In genomic region chrX:103694787-103695164, GRCm38 (mm10) we compare ENCODE assay signal across 8 mouse cellular contexts.
A peak's percentile ranks its signal among the peaks of the same experiment; 100 is the strongest.
DNase-seq lines count a peak whose midpoint lies in the region; ATAC-seq and TF ChIP-seq lines count a peak whose summit lies in the region.

No protein-coding gene starts in this region.

- peak; percentile 8 to 14 for DNase-seq in cerebellum, adult 18-20 months
- DNase-seq in cerebellum, postnatal 36 days, result no peak
- no peak for DNase-seq in lung, postnatal 14 days
- DNase-seq in liver, embryonic 14.5 days (ENCODE audit: low read depth in 3 of 3, low spot score in 3 of 3), result no peak
- no peak for DNase-seq in ovary, postnatal 14 days (ENCODE audit: low spot score)
- DNase-seq in right cerebral cortex, postnatal 25 days, result no peak

- peak overlapping the region; percentile 43 for H3K4me3 ChIP-seq in lung, embryonic 15.5 days
- peak overlapping the region; percentile 50 for H3K4me3 ChIP-seq in forebrain, embryonic 16.5 days (replicated peaks; ENCODE audit: low read length)
- H3K4me3 ChIP-seq in liver, embryonic 14.5 days (ENCODE audit: insufficient read depth in 1 of 2, low read depth in 2 of 2, low read length in 2 of 2), result peak overlapping the region; percentile 39 to 42

- no peak for TF ChIP-seq EP300 in liver, embryonic 14.5 days (IDR thresholded peaks at IDR 0.05; ENCODE audit: low read depth)

- H3K4me1 ChIP-seq in lung, embryonic 15.5 days, result peaks cover 5% of the 10 kb centered on the region; the same call in 1 of the 2 replicates
- peaks cover 8% of the 10 kb centered on the region for H3K4me1 ChIP-seq in forebrain, embryonic 16.5 days (replicated peaks; ENCODE audit: control insufficient read depth, insufficient read depth, low read length)
- no peaks in the 10 kb centered on the region for H3K4me1 ChIP-seq in liver, embryonic 14.5 days (replicated peaks; ENCODE audit: control insufficient read depth in 2 of 2, insufficient read depth in 2 of 2, low read length in 1 of 2)

- H3K27me3 ChIP-seq in lung, embryonic 15.5 days, result peaks cover 76% of the 10 kb centered on the region
- peaks cover 31% of the 10 kb centered on the region for H3K27me3 ChIP-seq in forebrain, embryonic 16.5 days (replicated peaks; ENCODE audit: control insufficient read depth, insufficient read depth, low read length)
- H3K27me3 ChIP-seq in liver, embryonic 14.5 days (ENCODE audit: control insufficient read depth, insufficient read depth, low read length), result peaks cover 9% of the 10 kb centered on the region

- peak; percentile 31; the same call in 1 of the 2 replicates for ATAC-seq in lung, embryonic 15.5 days (ENCODE audit: borderline replicate concordance, extremely low read depth, low FRiP score, low TSS enrichment)
- ATAC-seq in forebrain, embryonic 16.5 days, result peak; percentile 32
- ATAC-seq in liver, embryonic 14.5 days (ENCODE audit: insufficient read depth), result 0 out of 2 replicates have a peak, but pooled peaks have one; percentile 27

- no peaks in the 10 kb centered on the region for H3K9me3 ChIP-seq in lung, embryonic 15.5 days
- peaks cover 2% of the 10 kb centered on the region; the same call in 1 of the 2 replicates for H3K9me3 ChIP-seq in forebrain, embryonic 16.5 days (ENCODE audit: control insufficient read depth, low read length)
- H3K9me3 ChIP-seq in liver, embryonic 14.5 days (ENCODE audit: control insufficient read depth, low read length), result no peaks in the 10 kb centered on the region

- H3K36me3 ChIP-seq in lung, embryonic 15.5 days, result no peaks in the 10 kb centered on the region
- no peaks in the 10 kb centered on the region for H3K36me3 ChIP-seq in forebrain, embryonic 16.5 days (ENCODE audit: control insufficient read depth, insufficient read depth)
- H3K36me3 ChIP-seq in liver, embryonic 14.5 days (replicated peaks; ENCODE audit: control insufficient read depth, insufficient read depth, low read depth), result no peaks in the 10 kb centered on the region

- no peak for TF ChIP-seq CTCF in liver, embryonic 14.5 days (IDR thresholded peaks at IDR 0.05; ENCODE audit: low read depth)

- 2% methylated on average over 17 of the region's 17 CpGs for WGBS in lung, embryonic 15.5 days
- 10% methylated on average over 15 of the region's 17 CpGs for WGBS in forebrain, embryonic 16.5 days
- WGBS in liver, embryonic 14.5 days (ENCODE audit: insufficient replicate concordance), result 13% methylated on average over 14 of the region's 17 CpGs

- peak overlapping the region; percentile 55; the same call in 1 of the 2 replicates for H3K27ac ChIP-seq in lung, embryonic 15.5 days
- H3K27ac ChIP-seq in forebrain, embryonic 16.5 days (ENCODE audit: low read length), result peak overlapping the region; percentile 66
- no peak overlapping the region for H3K27ac ChIP-seq in liver, embryonic 14.5 days

- H3K9ac ChIP-seq in lung, embryonic 15.5 days, result peak overlapping the region; percentile 24; the same call in 1 of the 2 replicates
- peak overlapping the region; percentile 64 for H3K9ac ChIP-seq in forebrain, embryonic 16.5 days (replicated peaks; ENCODE audit: low read depth, low read length)
- no peak overlapping the region for H3K9ac ChIP-seq in liver, embryonic 14.5 days (replicated peaks)

- peak overlapping the region; percentile 88 for H3K4me2 ChIP-seq in lung, embryonic 15.5 days
- H3K4me2 ChIP-seq in forebrain, embryonic 16.5 days (ENCODE audit: low read length), result peak overlapping the region; percentile 73
- H3K4me2 ChIP-seq in liver, embryonic 14.5 days (ENCODE audit: low read depth), result peak overlapping the region; percentile 61

Comparison
In these comparisons a context has a peak if more than half of its experiments do, and no peak if none do; other contexts are left out.
1. DNase-seq: peak in cerebellum, adult 18-20 months (2 of 2); none in cerebellum, postnatal 36 days (0 of 2), lung, postnatal 14 days (single experiment), liver, embryonic 14.5 days (0 of 3), ovary, postnatal 14 days (single experiment) and right cerebral cortex, postnatal 25 days (single experiment).
2. Peak in every context shown above with its lines, with median percentiles within 50 percentile points of each other: ATAC-seq, H3K4me2 ChIP-seq and H3K4me3 ChIP-seq.